Mouse (Mus musculus): ENCODE data around the gene Zdhhc4. TPM values are rescaled to one million over a fixed set of nuclear protein-coding genes. Genes with fewer than 3 reads are reported as not detected.

The Zdhhc4 gene
- polyA plus RNA-seq, 2 experiments, result 67.2 to 85.2 TPM

- DNase-seq (ENCODE audit: low spot score), result no peak
- Histone ChIP-seq H3K27me3 (ENCODE audit: control insufficient read depth, insufficient read depth, low read length) (no peaks in the 10 kb centered on the region), H3K36me3 (ENCODE audit: control insufficient read depth, insufficient read depth, low read length) (no peaks in the 10 kb centered on the region), H3K9ac (ENCODE audit: low read depth, low read length, severe bottlenecking) (no peak overlapping the region), H3K4me3 (replicated peaks; ENCODE audit: low read length) (no peak overlapping the region), H3K4me1 (ENCODE audit: control insufficient read depth, insufficient read depth, low read length) (peaks cover 15% of the 10 kb centered on the region), H3K9me3 (ENCODE audit: control insufficient read depth, low read length) (no peaks in the 10 kb centered on the region), H3K27ac (replicated peaks; ENCODE audit: low read depth, low read length) (no peak overlapping the region), H3K4me2 (replicated peaks; ENCODE audit: low read depth, low read length, severe bottlenecking) (no peak overlapping the region)
- no peak for TF ChIP-seq POLR2A (IDR thresholded peaks at IDR 0.05; ENCODE audit: borderline replicate concordance, extremely low read depth, insufficient read depth, insufficient read length)
- no peak for ATAC-seq (ENCODE audit: low FRiP score, low read depth)
- WGBS, result 85% methylated on average over 6 of the region's 6 CpGs
Measured at GRCm38 (mm10) chr5:143271642-143272041, 57.4 kb downstream of the Zdhhc4 start.

- 4% methylated on average over 12 of the region's 12 CpGs for WGBS
- no peaks in the 10 kb centered on the region for H3K27me3 ChIP-seq (ENCODE audit: control insufficient read depth, insufficient read depth, low read length)
- no peak overlapping the region for H3K27ac ChIP-seq (replicated peaks; ENCODE audit: low read depth, low read length)
- H3K9ac ChIP-seq (ENCODE audit: low read depth, low read length, severe bottlenecking), result peak overlapping the region; percentile 86
- H3K9me3 ChIP-seq (ENCODE audit: control insufficient read depth, low read length), result no peaks in the 10 kb centered on the region
- DNase-seq (ENCODE audit: low spot score) (no peak), ATAC-seq (ENCODE audit: low FRiP score, low read depth) (peak; percentile 10; the same call in 1 of the 2 replicates)
- peaks cover 15% of the 10 kb centered on the region for H3K4me1 ChIP-seq (ENCODE audit: control insufficient read depth, insufficient read depth, low read length)
- H3K4me2 ChIP-seq (replicated peaks; ENCODE audit: low read depth, low read length, severe bottlenecking), result peak overlapping the region; percentile 83
- no peaks in the 10 kb centered on the region for H3K36me3 ChIP-seq (ENCODE audit: control insufficient read depth, insufficient read depth, low read length)
- TF ChIP-seq POLR2A (IDR thresholded peaks at IDR 0.05; ENCODE audit: borderline replicate concordance, extremely low read depth, insufficient read depth, insufficient read length), result peak; percentile 6; the same call in 1 of the 2 replicates
- H3K4me3 ChIP-seq (replicated peaks; ENCODE audit: low read length), result peak overlapping the region; percentile 91
Measured at GRCm38 (mm10) chr5:143270151-143270519, 58.9 kb downstream of the Zdhhc4 start.

DNA sequence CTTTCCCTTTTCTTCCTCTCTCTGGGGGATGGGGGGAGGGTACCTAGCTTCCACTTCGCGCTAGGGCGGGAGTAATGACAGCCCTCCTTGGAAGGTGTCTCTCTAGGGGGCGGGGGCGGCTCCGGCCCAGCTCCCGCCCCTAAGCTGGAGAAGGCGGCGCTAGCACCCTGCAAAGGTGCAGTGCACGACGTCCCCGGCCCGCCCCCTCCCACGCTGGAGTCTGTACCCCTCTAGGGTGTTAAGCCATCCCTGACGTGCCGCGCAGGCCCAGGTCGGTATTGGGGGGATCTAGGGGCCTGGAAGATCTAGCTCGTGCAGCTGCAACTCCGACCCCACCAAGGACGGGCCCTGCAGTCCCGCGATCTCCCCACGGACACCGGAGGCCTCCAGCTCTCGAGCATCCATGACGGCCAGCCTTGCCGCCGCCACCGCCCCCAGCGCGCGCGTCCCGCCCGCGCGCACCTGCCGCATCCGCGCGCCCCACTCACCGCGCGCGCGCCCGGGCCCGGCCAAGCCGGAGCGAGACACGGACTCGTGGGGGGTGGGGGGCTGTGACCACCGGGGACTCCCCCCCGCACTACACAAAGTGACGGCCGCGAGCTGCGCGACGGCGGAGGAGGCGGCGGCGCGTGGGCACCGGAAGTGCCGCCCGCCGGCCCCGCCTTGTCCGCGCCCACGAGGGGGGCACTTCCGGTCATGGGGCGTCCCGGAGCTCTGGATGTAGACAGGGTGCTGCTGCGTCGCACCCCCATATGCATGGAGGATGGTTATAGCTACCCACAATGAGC is 59.5 kb downstream of the Zdhhc4 start, which contains the start of gene Zfp316:
Zfp316 (minus strand) TSS at position 660 of the 788 bp plus-strand sequence.
- DNase-seq (ENCODE audit: low spot score) (peak; percentile 66), ATAC-seq (ENCODE audit: low FRiP score, low read depth) (peak; percentile 78)
- H3K27me3 ChIP-seq (ENCODE audit: control insufficient read depth, insufficient read depth, low read length), result no peaks in the 10 kb centered on the region
- peak within 1 kb of the TSS; percentile 83 for H3K4me2 ChIP-seq (replicated peaks; ENCODE audit: low read depth, low read length, severe bottlenecking)
- H3K36me3 ChIP-seq (ENCODE audit: control insufficient read depth, insufficient read depth, low read length), result peaks cover 2% of the 10 kb centered on the region; the same call in 1 of the 2 replicates
- peak within 1 kb of the TSS; percentile 86 for H3K9ac ChIP-seq (ENCODE audit: low read depth, low read length, severe bottlenecking)
- peaks cover 15% of the 10 kb centered on the region for H3K4me1 ChIP-seq (ENCODE audit: control insufficient read depth, insufficient read depth, low read length)
- WGBS, result under 1% methylated on average over 37 of the region's 79 CpGs
- peak within 1 kb of the TSS; percentile 91 for H3K4me3 ChIP-seq (replicated peaks; ENCODE audit: low read length)
- H3K27ac ChIP-seq (replicated peaks; ENCODE audit: low read depth, low read length), result peak within 1 kb of the TSS; percentile 33; the same call in 1 of the 2 replicates
- H3K9me3 ChIP-seq (ENCODE audit: control insufficient read depth, low read length), result no peaks in the 10 kb centered on the region
- TF ChIP-seq POLR2A (IDR thresholded peaks at IDR 0.05; ENCODE audit: borderline replicate concordance, extremely low read depth, insufficient read depth, insufficient read length), result peak; percentile 46; the same call in 1 of the 2 replicates

DNA sequence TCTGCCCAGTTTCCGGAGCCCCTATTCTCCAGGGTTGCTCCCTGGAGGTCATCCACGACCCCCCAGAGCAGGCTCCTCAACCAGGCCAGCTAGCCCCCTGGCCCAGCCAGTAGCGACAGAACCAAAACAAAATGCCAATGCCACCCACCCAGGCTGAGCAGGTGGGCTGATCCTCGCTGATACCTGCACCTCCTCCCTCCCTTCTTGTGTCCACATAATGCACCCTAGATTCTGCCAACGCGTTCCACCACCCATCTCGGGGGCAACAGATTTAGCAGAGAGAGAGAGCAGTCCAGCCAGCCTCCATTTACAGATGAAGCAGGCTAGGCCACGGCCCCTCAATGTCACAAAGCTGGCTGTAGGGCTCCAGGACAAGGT is 60.1 kb downstream of the Zdhhc4 start:
- TF ChIP-seq POLR2A (IDR thresholded peaks at IDR 0.05; ENCODE audit: borderline replicate concordance, extremely low read depth, insufficient read depth, insufficient read length), result no peak
- H3K4me1 ChIP-seq (ENCODE audit: control insufficient read depth, insufficient read depth, low read length), result peaks cover 15% of the 10 kb centered on the region
- H3K4me2 ChIP-seq (replicated peaks; ENCODE audit: low read depth, low read length, severe bottlenecking), result peak overlapping the region; percentile 83
- peak overlapping the region; percentile 91 for H3K4me3 ChIP-seq (replicated peaks; ENCODE audit: low read length)
- H3K9ac ChIP-seq (ENCODE audit: low read depth, low read length, severe bottlenecking), result peak overlapping the region; percentile 86
- WGBS, result 28% methylated on average over 8 of the region's 8 CpGs
- no peak for DNase-seq (ENCODE audit: low spot score)
- H3K9me3 ChIP-seq (ENCODE audit: control insufficient read depth, low read length), result no peaks in the 10 kb centered on the region
- H3K36me3 ChIP-seq (ENCODE audit: control insufficient read depth, insufficient read depth, low read length), result peaks cover 8% of the 10 kb centered on the region
- H3K27me3 ChIP-seq (ENCODE audit: control insufficient read depth, insufficient read depth, low read length), result no peaks in the 10 kb centered on the region
- no peak for ATAC-seq (ENCODE audit: low FRiP score, low read depth)
- H3K27ac ChIP-seq (replicated peaks; ENCODE audit: low read depth, low read length), result 0 out of 2 replicates have a peak overlapping the region, but pooled peaks have one; percentile 33

GRCm38 (mm10) chr5:143266794-143267193 is 62.3 kb downstream of the Zdhhc4 start:
- DNase-seq (ENCODE audit: low spot score) (no peak), ATAC-seq (ENCODE audit: low FRiP score, low read depth) (no peak)
- TF ChIP-seq POLR2A (IDR thresholded peaks at IDR 0.05; ENCODE audit: borderline replicate concordance, extremely low read depth, insufficient read depth, insufficient read length), result no peak
- no peak overlapping the region for H3K9ac ChIP-seq (ENCODE audit: low read depth, low read length, severe bottlenecking)
- H3K27ac ChIP-seq (replicated peaks; ENCODE audit: low read depth, low read length), result no peak overlapping the region
- no peak overlapping the region for H3K4me3 ChIP-seq (replicated peaks; ENCODE audit: low read length)
- peaks cover 15% of the 10 kb centered on the region for H3K4me1 ChIP-seq (ENCODE audit: control insufficient read depth, insufficient read depth, low read length)
- H3K4me2 ChIP-seq (replicated peaks; ENCODE audit: low read depth, low read length, severe bottlenecking), result no peak overlapping the region
- H3K36me3 ChIP-seq (ENCODE audit: control insufficient read depth, insufficient read depth, low read length), result peaks cover 28% of the 10 kb centered on the region
- H3K9me3 ChIP-seq (ENCODE audit: control insufficient read depth, low read length), result no peaks in the 10 kb centered on the region
- whole genome bisulfite sequencing, result 85% methylated on average over 6 of the region's 6 CpGs
- no peaks in the 10 kb centered on the region for H3K27me3 ChIP-seq (ENCODE audit: control insufficient read depth, insufficient read depth, low read length)

Other genes starting within 250 kb of the Zdhhc4 start
- 41.5 and 47.3 TPM in 2 replicates for gene Rnf216, start 216.3 kb downstream of the Zdhhc4 start, polyA plus RNA-seq (2012; rRNA removed)
- 34.2 and 35.1 TPM in 2 replicates for gene Rnf216, start 216.3 kb downstream of the Zdhhc4 start, polyA plus RNA-seq (2014; fragmentation: Nextera tagmentation; extraction: Ambion mirVana)
- not detected in 2 replicates for gene Olfr718-ps1, start 181.7 kb downstream of the Zdhhc4 start, polyA plus RNA-seq (2012; rRNA removed)
- not detected in 2 replicates for gene Olfr718-ps1, start 181.7 kb downstream of the Zdhhc4 start, polyA plus RNA-seq (2014; fragmentation: Nextera tagmentation; extraction: Ambion mirVana)
- gene Rbak, start 148.5 kb downstream of the Zdhhc4 start, polyA plus RNA-seq (2012; rRNA removed), result 21.0 TPM in 2 replicates
- 8.8 and 12.6 TPM in 2 replicates for gene Rbak, start 148.5 kb downstream of the Zdhhc4 start, polyA plus RNA-seq (2014; fragmentation: Nextera tagmentation; extraction: Ambion mirVana)
- gene Spdye4b, start 148.2 kb downstream of the Zdhhc4 start, polyA plus RNA-seq (2012; rRNA removed), result not detected in 2 replicates
- gene Spdye4b, start 148.2 kb downstream of the Zdhhc4 start, polyA plus RNA-seq (2014; fragmentation: Nextera tagmentation; extraction: Ambion mirVana), result not detected in 2 replicates
- gene Spdye4a, start 102.4 kb downstream of the Zdhhc4 start, polyA plus RNA-seq (2012; rRNA removed), result not detected in 2 replicates
- gene Spdye4a, start 102.4 kb downstream of the Zdhhc4 start, polyA plus RNA-seq (2014; fragmentation: Nextera tagmentation; extraction: Ambion mirVana), result not detected in 2 replicates
- gene Zfp12, start 94.1 kb downstream of the Zdhhc4 start, polyA plus RNA-seq (2012; rRNA removed), result 25.2 and 30.9 TPM in 2 replicates
- gene Zfp12, start 94.1 kb downstream of the Zdhhc4 start, polyA plus RNA-seq (2014; fragmentation: Nextera tagmentation; extraction: Ambion mirVana), result 19.1 and 22.2 TPM in 2 replicates
- 9.1 and 12.2 TPM in 2 replicates for gene Zfp316, start 59.2 kb downstream of the Zdhhc4 start, polyA plus RNA-seq (2012; rRNA removed)
- 2.8 and 4.1 TPM in 2 replicates for gene Zfp316, start 59.2 kb downstream of the Zdhhc4 start, polyA plus RNA-seq (2014; fragmentation: Nextera tagmentation; extraction: Ambion mirVana)
- 9.1 and 11.4 TPM in 2 replicates for gene Zfp853, start 35.6 kb downstream of the Zdhhc4 start, polyA plus RNA-seq (2012; rRNA removed)
- 0.26 and 0.35 TPM in 2 replicates for gene Zfp853, start 35.6 kb downstream of the Zdhhc4 start, polyA plus RNA-seq (2014; fragmentation: Nextera tagmentation; extraction: Ambion mirVana)
- gene E130309D02Rik, start 13.9 kb downstream of the Zdhhc4 start, polyA plus RNA-seq (2012; rRNA removed), result 25.2 and 35.2 TPM in 2 replicates
- gene E130309D02Rik, start 13.9 kb downstream of the Zdhhc4 start, polyA plus RNA-seq (2014; fragmentation: Nextera tagmentation; extraction: Ambion mirVana), result 29.2 and 33.3 TPM in 2 replicates
- 1.5 and 2.2 TPM in 2 replicates for gene Grid2ip, start 28.1 kb upstream of the Zdhhc4 start, polyA plus RNA-seq (2012; rRNA removed)
- 0.51 and 0.89 TPM in 2 replicates for gene Grid2ip, start 28.1 kb upstream of the Zdhhc4 start, polyA plus RNA-seq (2014; fragmentation: Nextera tagmentation; extraction: Ambion mirVana)
- 189 and 268 TPM in 2 replicates for gene Kdelr2, start 74.6 kb upstream of the Zdhhc4 start, polyA plus RNA-seq (2012; rRNA removed)
- 463 and 493 TPM in 2 replicates for gene Kdelr2, start 74.6 kb upstream of the Zdhhc4 start, polyA plus RNA-seq (2014; fragmentation: Nextera tagmentation; extraction: Ambion mirVana)
- 7.9 and 9.8 TPM in 2 replicates for gene Daglb, start 135.3 kb upstream of the Zdhhc4 start, polyA plus RNA-seq (2012; rRNA removed)
- gene Daglb, start 135.3 kb upstream of the Zdhhc4 start, polyA plus RNA-seq (2014; fragmentation: Nextera tagmentation; extraction: Ambion mirVana), result 7.3 and 8.3 TPM in 2 replicates
- 461 and 513 TPM in 2 replicates for gene Rac1, start 198.8 kb upstream of the Zdhhc4 start, polyA plus RNA-seq (2012; rRNA removed)
- 535 and 556 TPM in 2 replicates for gene Rac1, start 198.8 kb upstream of the Zdhhc4 start, polyA plus RNA-seq (2014; fragmentation: Nextera tagmentation; extraction: Ambion mirVana)

Measured in limb, embryonic 14.5 days (tissue).